Comparison of ENCODE assay signal across 14 mouse cellular contexts in the genomic region with DNA sequence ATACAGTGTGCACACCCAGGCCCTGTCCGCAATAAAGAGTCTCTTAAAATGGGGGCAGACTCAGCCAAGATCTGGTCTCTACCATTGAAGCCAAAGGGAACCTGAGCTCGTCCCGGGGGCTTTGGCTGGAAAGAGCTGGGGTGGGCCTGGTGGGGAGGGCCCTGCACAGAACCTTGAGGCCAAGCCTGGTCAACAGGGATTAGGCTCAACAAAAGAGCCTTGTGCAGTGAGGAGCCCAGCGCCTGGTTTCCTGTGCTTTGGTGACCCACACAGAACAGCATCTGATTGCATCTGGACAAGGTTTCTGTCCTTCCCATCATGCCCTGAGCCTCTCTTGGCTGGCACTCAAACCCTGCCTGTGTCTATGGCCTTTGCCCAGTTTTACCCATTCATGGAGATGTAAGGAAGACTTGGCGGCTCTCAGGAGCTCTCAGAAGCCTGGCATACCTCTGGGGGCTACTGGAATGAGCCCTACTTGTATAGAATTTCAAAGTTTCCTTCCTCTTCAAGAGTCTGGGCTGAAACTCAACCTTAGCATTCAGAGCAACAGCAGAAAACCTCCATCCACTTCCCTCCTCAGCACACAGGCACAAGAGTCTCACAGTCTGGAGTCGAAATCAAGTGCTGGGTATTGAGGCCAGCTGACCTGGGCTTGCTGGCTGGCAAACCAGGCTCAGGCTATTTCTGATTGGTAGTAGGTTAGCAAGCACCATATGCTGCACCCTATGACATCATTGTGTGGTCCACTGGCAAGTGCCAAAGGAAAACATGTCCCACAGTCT. TPM values are rescaled to one million over a fixed set of nuclear protein-coding genes. Genes with fewer than 3 reads are reported as not detected.
DNase-seq lines count a peak whose midpoint lies in the region; ATAC-seq and TF ChIP-seq lines count a peak whose summit lies in the region.
"Had no signal": no experiment of that assay in that cellular context is flagged by ENCODE, and none has a peak within 500 bp of the region (broad histone marks: within the 10 kb centered on the region; RNA-seq: fewer than 3 reads in every experiment).

No protein-coding gene starts in this region.

- no peak overlapping the region for H3K4me2 ChIP-seq in forebrain, embryonic 13.5 days
- no peak overlapping the region for H3K4me2 ChIP-seq in forebrain, embryonic 11.5 days (ENCODE audit: low read depth, low read length, severe bottlenecking)
- H3K4me2 ChIP-seq in embryonic facial prominence, embryonic 14.5 days (ENCODE audit: low read depth, low read length), result no peak overlapping the region
- no peak overlapping the region for H3K4me2 ChIP-seq in midbrain, postnatal 0 days (ENCODE audit: low read depth, low read length, poor library complexity, severe bottlenecking)
- no peak overlapping the region for H3K4me2 ChIP-seq in intestine, embryonic 15.5 days (replicated peaks)
- H3K4me2 ChIP-seq: liver, embryonic 15.5 days; neural tube, embryonic 12.5 days had no signal

- H3K27me3 ChIP-seq in forebrain, embryonic 13.5 days, result no peaks in the 10 kb centered on the region
- H3K27me3 ChIP-seq in forebrain, embryonic 11.5 days (ENCODE audit: control insufficient read depth, insufficient read depth, low read length), result no peaks in the 10 kb centered on the region
- no peaks in the 10 kb centered on the region; the same call in 1 of the 2 replicates for H3K27me3 ChIP-seq in embryonic facial prominence, embryonic 14.5 days (replicated peaks; ENCODE audit: control insufficient read depth, insufficient read depth, low read length)
- no peaks in the 10 kb centered on the region for H3K27me3 ChIP-seq in midbrain, postnatal 0 days (ENCODE audit: insufficient read depth, low read length)
- no peaks in the 10 kb centered on the region for H3K27me3 ChIP-seq in intestine, embryonic 15.5 days (replicated peaks)
- H3K27me3 ChIP-seq: neural tube, embryonic 12.5 days had no signal

- TF ChIP-seq CTCF in midbrain, postnatal 0 days (IDR thresholded peaks at IDR 0.05), result no peak

- 59% methylated on average over 6 of the region's 6 CpGs for WGBS in forebrain, embryonic 13.5 days
- 74% methylated on average over 6 of the region's 6 CpGs for WGBS in forebrain, embryonic 11.5 days
- 44% methylated on average over 6 of the region's 6 CpGs for WGBS in embryonic facial prominence, embryonic 14.5 days
- 65% methylated on average over 6 of the region's 6 CpGs for WGBS in midbrain, postnatal 0 days
- 75% methylated on average over 6 of the region's 6 CpGs for WGBS in intestine, embryonic 15.5 days

- H3K36me3 ChIP-seq in forebrain, embryonic 13.5 days (ENCODE audit: poor library complexity, severe bottlenecking), result no peaks in the 10 kb centered on the region
- H3K36me3 ChIP-seq in forebrain, embryonic 11.5 days (ENCODE audit: control insufficient read depth, insufficient read depth, low read length), result no peaks in the 10 kb centered on the region
- no peaks in the 10 kb centered on the region for H3K36me3 ChIP-seq in embryonic facial prominence, embryonic 14.5 days (ENCODE audit: control insufficient read depth, insufficient read depth, low read length)
- H3K36me3 ChIP-seq in midbrain, postnatal 0 days (ENCODE audit: insufficient read depth, low read length), result no peaks in the 10 kb centered on the region
- H3K36me3 ChIP-seq in intestine, embryonic 15.5 days, result no peaks in the 10 kb centered on the region
- H3K36me3 ChIP-seq: liver, embryonic 15.5 days; neural tube, embryonic 12.5 days had no signal

- H3K4me1 ChIP-seq in forebrain, embryonic 13.5 days, result peaks cover 28% of the 10 kb centered on the region
- no peaks in the 10 kb centered on the region for H3K4me1 ChIP-seq in forebrain, embryonic 11.5 days (replicated peaks; ENCODE audit: control insufficient read depth, insufficient read depth, low read length)
- H3K4me1 ChIP-seq in embryonic facial prominence, embryonic 14.5 days (ENCODE audit: control insufficient read depth, insufficient read depth, low read length), result peaks cover 10% of the 10 kb centered on the region
- H3K4me1 ChIP-seq in midbrain, postnatal 0 days (ENCODE audit: insufficient read depth, low read length), result peaks cover 8% of the 10 kb centered on the region; the same call in 1 of the 2 replicates
- no peaks in the 10 kb centered on the region for H3K4me1 ChIP-seq in intestine, embryonic 15.5 days (replicated peaks)
- H3K4me1 ChIP-seq: liver, embryonic 15.5 days; neural tube, embryonic 12.5 days had no signal

- intact Hi-C loops in left cerebral cortex, postnatal 4 days (cut with DNase I), result loop anchor here (2.0 to 10.0 kb wide), 3 partner anchors 245 to 667 kb away; a partner anchor contains a TSS

- ATAC-seq in forebrain, embryonic 13.5 days, result peak; percentile 63
- no peak for ATAC-seq in forebrain, embryonic 11.5 days (replicated peaks; ENCODE audit: low FRiP score)
- peak; percentile 50; the same call in 1 of the 2 replicates for ATAC-seq in embryonic facial prominence, embryonic 14.5 days (ENCODE audit: low read depth)
- ATAC-seq in midbrain, postnatal 0 days (ENCODE audit: low FRiP score), result peak; percentile 64; the same call in 1 of the 2 replicates
- ATAC-seq in erythroblast, adult 5-6 weeks (replicated peaks; ENCODE audit: low FRiP score, poor library complexity, severe bottlenecking), result no peak
- ATAC-seq in intestine, embryonic 15.5 days, result no peak
- ATAC-seq: intestine, embryonic 16.5 days had no signal

- no peak overlapping the region for H3K4me3 ChIP-seq in forebrain, embryonic 13.5 days
- H3K4me3 ChIP-seq in forebrain, embryonic 11.5 days (ENCODE audit: low read depth, low read length), result no peak overlapping the region
- no peak overlapping the region for H3K4me3 ChIP-seq in embryonic facial prominence, embryonic 14.5 days (ENCODE audit: low read depth, low read length)
- no peak overlapping the region for H3K4me3 ChIP-seq in midbrain, postnatal 0 days (ENCODE audit: low read depth, low read length)
- no peak overlapping the region for H3K4me3 ChIP-seq in intestine, embryonic 15.5 days (replicated peaks)
- H3K4me3 ChIP-seq: liver, embryonic 15.5 days; neural tube, embryonic 12.5 days had no signal

- DNase-seq in forebrain, embryonic 11.5 days (ENCODE audit: low spot score), result no peak
- peak; percentile 84 for DNase-seq in left cerebral cortex, postnatal 4 days
- DNase-seq in left cerebral cortex, adult 18-20 months (ENCODE audit: low spot score in 2 of 2), result no peak
- DNase-seq in embryonic facial prominence, embryonic 14.5 days (ENCODE audit: low spot score), result peak; percentile 83
- peak; percentile 86 for DNase-seq in midbrain, postnatal 0 days (ENCODE audit: low spot score)
- DNase-seq: thymus, adult 2 months had no signal

- peak overlapping the region; percentile 42; the same call in 1 of the 2 replicates for H3K27ac ChIP-seq in forebrain, embryonic 13.5 days
- H3K27ac ChIP-seq in forebrain, embryonic 11.5 days (ENCODE audit: low read depth, low read length), result no peak overlapping the region
- peak overlapping the region; percentile 36; the same call in 1 of the 2 replicates for H3K27ac ChIP-seq in embryonic facial prominence, embryonic 14.5 days (replicated peaks; ENCODE audit: low read depth, low read length)
- H3K27ac ChIP-seq in midbrain, postnatal 0 days (ENCODE audit: low read depth, low read length), result 0 out of 2 replicates have a peak overlapping the region, but pooled peaks have one; percentile 2
- no peak overlapping the region for H3K27ac ChIP-seq in intestine, embryonic 15.5 days
- H3K27ac ChIP-seq: liver, embryonic 15.5 days; neural tube, embryonic 12.5 days had no signal

- H3K9ac ChIP-seq in forebrain, embryonic 13.5 days, result no peak overlapping the region
- no peak overlapping the region for H3K9ac ChIP-seq in forebrain, embryonic 11.5 days (ENCODE audit: low read length)
- no peak overlapping the region for H3K9ac ChIP-seq in embryonic facial prominence, embryonic 14.5 days (ENCODE audit: low read depth, low read length)
- no peak overlapping the region for H3K9ac ChIP-seq in midbrain, postnatal 0 days (replicated peaks; ENCODE audit: low read length, poor library complexity, severe bottlenecking)
- no peak overlapping the region for H3K9ac ChIP-seq in intestine, embryonic 15.5 days
- H3K9ac ChIP-seq: liver, embryonic 15.5 days; neural tube, embryonic 12.5 days had no signal

- H3K9me3 ChIP-seq in forebrain, embryonic 13.5 days (replicated peaks), result no peaks in the 10 kb centered on the region
- H3K9me3 ChIP-seq in forebrain, embryonic 11.5 days (ENCODE audit: control insufficient read depth, low read length), result no peaks in the 10 kb centered on the region
- H3K9me3 ChIP-seq in embryonic facial prominence, embryonic 14.5 days (ENCODE audit: control insufficient read depth, low read length), result no peaks in the 10 kb centered on the region
- H3K9me3 ChIP-seq in midbrain, postnatal 0 days (ENCODE audit: low read length), result no peaks in the 10 kb centered on the region
- H3K9me3 ChIP-seq in intestine, embryonic 15.5 days, result no peaks in the 10 kb centered on the region
- H3K9me3 ChIP-seq: liver, embryonic 15.5 days; neural tube, embryonic 12.5 days had no signal

RNA-seq across cellular contexts. Expression of a gene that starts 57.6 kb away (rescaled TPM):
- polyA plus RNA-seq in forebrain, embryonic 13.5 days (2015; fragmentation: Nextera tagmentation; extraction: Ambion mirVana), result 0.65 and 0.87 TPM in 2 replicates
- polyA plus RNA-seq in forebrain, embryonic 11.5 days (2014; fragmentation: Nextera tagmentation; extraction: Ambion mirVana), result 2.9 and 3.7 TPM in 2 replicates
- 1 to 10 TPM; 7.3 to 8.1 TPM for total RNA-seq in left cerebral cortex, postnatal 4 days (2021)
- total RNA-seq in left cerebral cortex, adult 18-20 months (2021), result 1 to 10 TPM; 3.0 to 5.4 TPM
- 15.3 and 17.2 TPM in 2 replicates for polyA plus RNA-seq in embryonic facial prominence, embryonic 14.5 days (2014; fragmentation: Nextera tagmentation; extraction: Ambion mirVana)
- total RNA-seq in midbrain, postnatal 0 days (2014; rRNA removed), result 2.4 and 3.1 TPM in 2 replicates
- polyA plus RNA-seq in midbrain, postnatal 0 days (2015; fragmentation: Nextera tagmentation; extraction: Ambion mirVana), result 3.1 and 3.8 TPM in 2 replicates
- total RNA-seq in erythroblast, adult 5-6 weeks (2015; ENCODE audit: low replicate concordance), result not detected in 2 replicates
- total RNA-seq in erythroblast, adult 5-6 weeks (2017; ENCODE audit: low replicate concordance), result not detected in 2 replicates
- polyA plus RNA-seq in intestine, embryonic 15.5 days (2015; fragmentation: Nextera tagmentation; extraction: Ambion mirVana), result 1.3 and 1.4 TPM in 2 replicates
- total RNA-seq: megakaryocyte, adult 5-6 weeks; MEL had no signal

Comparison
In these comparisons a context has a peak if more than half of its experiments do, and no peak if none do; other contexts are left out.
1. ATAC-seq: peak in forebrain, embryonic 13.5 days (single experiment), embryonic facial prominence, embryonic 14.5 days (single experiment) and midbrain, postnatal 0 days (single experiment); none in forebrain, embryonic 11.5 days (single experiment), erythroblast, adult 5-6 weeks (single experiment) and intestine, embryonic 15.5 days (single experiment).
2. H3K27ac ChIP-seq: peak in forebrain, embryonic 13.5 days (single experiment), embryonic facial prominence, embryonic 14.5 days (single experiment) and midbrain, postnatal 0 days (single experiment); none in forebrain, embryonic 11.5 days (single experiment) and intestine, embryonic 15.5 days (single experiment).
3. DNase-seq: peak in left cerebral cortex, postnatal 4 days (single experiment), embryonic facial prominence, embryonic 14.5 days (single experiment) and midbrain, postnatal 0 days (single experiment); none in forebrain, embryonic 11.5 days (single experiment) and left cerebral cortex, adult 18-20 months (0 of 2).